Mouse (Mus musculus): ENCODE data around the gene Ptch1. TPM values are rescaled to one million over a fixed set of nuclear protein-coding genes. Genes with fewer than 3 reads are reported as not detected.

The Ptch1 gene
- total and polyA plus RNA-seq, 3 experiments = 6.2 to 14.9 (median 7.4) TPM

GRCm38 (mm10) chr13:63486791-63487706 lies 86.3 kb downstream of the Ptch1 start:
- no peaks in the 10 kb centered on the region for H3K79me2 ChIP-seq (replicated peaks; ENCODE audit: control insufficient read depth, extremely low read depth, insufficient read depth, poor library complexity, severe bottlenecking)
- no peaks in the 10 kb centered on the region for H3K36me3 ChIP-seq (replicated peaks in 1 of 2; ENCODE audit: control insufficient read depth in 1 of 2, insufficient read depth in 1 of 2, low read length in 1 of 2)
- dilution Hi-C loops (cut with MboI; ENCODE audit: extremely low pct_ligation_motif_present, extremely low pct_unique_long_range_greater_than_20kb, low sequenced_read_pairs) (no loop called here), in situ Hi-C loops (cut with MboI; ENCODE audit: low pct_ligation_motif_present, low pct_unique_long_range_greater_than_20kb, low sequenced_read_pairs) (no loop called here)
- H3K4me3 ChIP-seq (replicated peaks in 1 of 3; ENCODE audit: low read depth in 2 of 3, low read length in 2 of 3, poor library complexity in 1 of 3) = no peak overlapping the region
- no peaks in the 10 kb centered on the region for H3K4me1 ChIP-seq (ENCODE audit: control insufficient read depth in 1 of 2, insufficient read depth in 2 of 2)
- H3K9ac ChIP-seq (ENCODE audit: insufficient read depth, low read depth) = no peak overlapping the region
- DNase-seq (ENCODE audit: extremely low read depth) = no peak
- H3K9me3 ChIP-seq (replicated peaks; ENCODE audit: low read length) = no peaks in the 10 kb centered on the region
- no peak overlapping the region for H3K27ac ChIP-seq (ENCODE audit: insufficient read depth, low read depth)
- no peak overlapping the region for H3K4me2 ChIP-seq (ENCODE audit: insufficient read depth, low read depth, poor library complexity, severe bottlenecking)
- no peaks in the 10 kb centered on the region for H3K27me3 ChIP-seq (replicated peaks)
- no peak for TF ChIP-seq HCFC1 (IDR thresholded peaks at IDR 0.05; ENCODE audit: low read depth, low read length)

- in situ Hi-C loops (cut with MboI; ENCODE audit: low pct_ligation_motif_present, low pct_unique_long_range_greater_than_20kb, low sequenced_read_pairs) = no loop called here
- H3K9me3 ChIP-seq (replicated peaks; ENCODE audit: low read length) = no peaks in the 10 kb centered on the region
- H3K9ac ChIP-seq (ENCODE audit: insufficient read depth, low read depth) = no peak overlapping the region
- H3K4me3 ChIP-seq (replicated peaks in 1 of 3; ENCODE audit: low read depth in 2 of 3, low read length in 2 of 3, poor library complexity in 1 of 3) = no peak overlapping the region
- TF ChIP-seq JUN (IDR thresholded peaks at IDR 0.05; ENCODE audit: insufficient read depth, low read depth, low read length) (no peak), MXI1 (IDR thresholded peaks at IDR 0.05; ENCODE audit: low read depth, low read length) (no peak), ZC3H11A (IDR thresholded peaks at IDR 0.05; ENCODE audit: low read depth, low read length) (no peak), RAD21 (IDR thresholded peaks at IDR 0.05; ENCODE audit: low read depth, low read length) (no peak), CTCF (conservative IDR thresholded peaks at IDR 0.05 in 1 of 2, IDR thresholded peaks at IDR 0.05 in 1 of 2; ENCODE audit: low read depth in 2 of 2, low read length in 2 of 2) (no peak), MYC (IDR thresholded peaks at IDR 0.05; ENCODE audit: low read depth, low read length) (no peak), NELFE (IDR thresholded peaks at IDR 0.05; ENCODE audit: low read depth, low read length) (no peak), IRF4 (IDR thresholded peaks at IDR 0.05; ENCODE audit: low read depth, low read length) (no peak), MEF2A (IDR thresholded peaks at IDR 0.05; ENCODE audit: borderline replicate concordance, low read depth, low read length) (no peak), BHLHE40 (IDR thresholded peaks at IDR 0.05; ENCODE audit: low read depth, low read length) (no peak), PAX5 (IDR thresholded peaks at IDR 0.05; ENCODE audit: low read length) (no peak), SIN3A (IDR thresholded peaks at IDR 0.05; ENCODE audit: low read length) (no peak), UBTF (IDR thresholded peaks at IDR 0.05; ENCODE audit: low read depth, low read length) (no peak), MAFK (IDR thresholded peaks at IDR 0.05; ENCODE audit: insufficient replicate concordance, low read length) (no peak), POLR2AphosphoS2 (IDR thresholded peaks at IDR 0.05; ENCODE audit: low read depth, low read length) (no peak), TBP (conservative IDR thresholded peaks at IDR 0.05; ENCODE audit: low read depth, low read length) (no peak), CHD2 (IDR thresholded peaks at IDR 0.05; ENCODE audit: low read length) (no peak), ZKSCAN1 (IDR thresholded peaks at IDR 0.05; ENCODE audit: borderline replicate concordance, low read depth, low read length) (no peak)
- no peak for DNase-seq (ENCODE audit: extremely low read depth)
- H3K79me2 ChIP-seq (replicated peaks; ENCODE audit: control insufficient read depth, extremely low read depth, insufficient read depth, poor library complexity, severe bottlenecking) = no peaks in the 10 kb centered on the region
- no peaks in the 10 kb centered on the region for H3K27me3 ChIP-seq (replicated peaks)
- H3K4me1 ChIP-seq (ENCODE audit: control insufficient read depth in 1 of 2, insufficient read depth in 2 of 2) = peaks cover 0 to 4% of the 10 kb centered on the region in 2 experiments; a peak in 1 of 4 replicates
- no peak overlapping the region for H3K4me2 ChIP-seq (ENCODE audit: insufficient read depth, low read depth, poor library complexity, severe bottlenecking)
- dilution Hi-C loops (cut with MboI; ENCODE audit: extremely low pct_ligation_motif_present, extremely low pct_unique_long_range_greater_than_20kb, low sequenced_read_pairs) = no loop called here
- no peak overlapping the region for H3K27ac ChIP-seq (ENCODE audit: insufficient read depth, low read depth)
- H3K36me3 ChIP-seq (replicated peaks in 1 of 2; ENCODE audit: control insufficient read depth in 1 of 2, insufficient read depth in 1 of 2, low read length in 1 of 2) = no peaks in the 10 kb centered on the region
These were observed 98.0 kb downstream of the Ptch1 start for GRCm38 (mm10) chr13:63475356-63475755.

Other genes starting within 250 kb of the Ptch1 start
- 10.6 and 12.4 TPM in 2 replicates for gene Fancc, start 76.3 kb downstream of the Ptch1 start, total RNA-seq (2012; rRNA removed)
- gene Fancc, start 76.3 kb downstream of the Ptch1 start, total RNA-seq (2014; rRNA removed) = 7.6 and 8.2 TPM in 2 replicates
- 8.7 and 11.7 TPM in 2 replicates for gene Fancc, start 76.3 kb downstream of the Ptch1 start, polyA plus RNA-seq (2012; ENCODE audit: insufficient read length, low read depth)
- 44.3 and 45.5 TPM in 2 replicates for gene Ercc6l2, start 241.6 kb upstream of the Ptch1 start, total RNA-seq (2012; rRNA removed)
- 97.0 and 109 TPM in 2 replicates for gene Ercc6l2, start 241.6 kb upstream of the Ptch1 start, total RNA-seq (2014; rRNA removed)
- 62.5 and 63.1 TPM in 2 replicates for gene Ercc6l2, start 241.6 kb upstream of the Ptch1 start, polyA plus RNA-seq (2012; ENCODE audit: insufficient read length, low read depth)

Data from CH12.LX (cell line).